Mouse (Mus musculus) embryonic facial prominence, embryonic 13.5 days (tissue): Measurements from ENCODE around the gene Tm9sf1. TPM values are rescaled to one million over a fixed set of nuclear protein-coding genes. Genes with fewer than 3 reads are reported as not detected.

ENCODE experiments used
- ATAC-seq: fragments of 200-750 bp; cut with Nextera tagmentation; 2 replicates; pipeline ENCODE4 v1.8.0; 2017; ENCODE audit warnings: low read depth; ENCODE audit not compliant: insufficient number of reproducible peaks, insufficient read depth, low FRiP score, low TSS enrichment
- H3K27ac ChIP-seq: fragments of 300-500 bp; sonication (generic); 2 replicates; pipeline ENCODE4 v1.5.1; 2015; ENCODE audit warnings: moderate library complexity, mild to moderate bottlenecking, inconsistent platforms
- H3K27me3 ChIP-seq: fragments of 300-500 bp; sonication (generic); 2 replicates; pipeline ENCODE4 v1.6.1; 2015; ENCODE audit warnings: mild to moderate bottlenecking, inconsistent platforms
- H3K36me3 ChIP-seq: fragments of 300-500 bp; sonication (generic); 2 replicates; pipeline ENCODE4 v1.6.1; 2015; ENCODE audit warnings: mild to moderate bottlenecking, inconsistent platforms
- H3K4me1 ChIP-seq: fragments of 300-500 bp; sonication (generic); 2 replicates; pipeline ENCODE4 v1.6.1; 2015; ENCODE audit warnings: inconsistent platforms
- H3K4me2 ChIP-seq: fragments of 300-500 bp; sonication (generic); 2 replicates; pipeline ENCODE4 v1.6.1; 2015; ENCODE audit warnings: moderate library complexity, mild to moderate bottlenecking, inconsistent platforms
- H3K4me3 ChIP-seq: fragments of 300-500 bp; sonication (generic); 2 replicates; pipeline ENCODE4 v1.5.1; 2015; ENCODE audit warnings: mild to moderate bottlenecking, inconsistent platforms
- H3K9ac ChIP-seq: fragments of 300-500 bp; sonication (generic); 2 replicates; pipeline ENCODE4 v1.6.1; 2015; ENCODE audit warnings: mild to moderate bottlenecking, inconsistent platforms
- H3K9me3 ChIP-seq: fragments of 300-500 bp; sonication (generic); 2 replicates; pipeline ENCODE4 v1.6.1; 2016; ENCODE audit warnings: inconsistent platforms
- WGBS: fragments of 180-500 bp; shearing (Covaris S2); methylation state at CpG from one replicate; pipeline ENCODE4 v1.1.7; 2015; ENCODE audit warnings: mixed read lengths; 5-methylcytosine and 5-hydroxymethylcytosine counted together
- polyA plus RNA-seq: library from polyadenylated mRNA; unstranded; fragments of >200 nt; fragmentation: Nextera tagmentation; extraction: Ambion mirVana; gene quantifications from 2 replicates; pipeline ENCODE4 v1.2.1, GENCODE M21; 2015

Gene Tm9sf1
- polyA plus RNA-seq: 106 and 117 TPM in 2 replicates

DNA sequence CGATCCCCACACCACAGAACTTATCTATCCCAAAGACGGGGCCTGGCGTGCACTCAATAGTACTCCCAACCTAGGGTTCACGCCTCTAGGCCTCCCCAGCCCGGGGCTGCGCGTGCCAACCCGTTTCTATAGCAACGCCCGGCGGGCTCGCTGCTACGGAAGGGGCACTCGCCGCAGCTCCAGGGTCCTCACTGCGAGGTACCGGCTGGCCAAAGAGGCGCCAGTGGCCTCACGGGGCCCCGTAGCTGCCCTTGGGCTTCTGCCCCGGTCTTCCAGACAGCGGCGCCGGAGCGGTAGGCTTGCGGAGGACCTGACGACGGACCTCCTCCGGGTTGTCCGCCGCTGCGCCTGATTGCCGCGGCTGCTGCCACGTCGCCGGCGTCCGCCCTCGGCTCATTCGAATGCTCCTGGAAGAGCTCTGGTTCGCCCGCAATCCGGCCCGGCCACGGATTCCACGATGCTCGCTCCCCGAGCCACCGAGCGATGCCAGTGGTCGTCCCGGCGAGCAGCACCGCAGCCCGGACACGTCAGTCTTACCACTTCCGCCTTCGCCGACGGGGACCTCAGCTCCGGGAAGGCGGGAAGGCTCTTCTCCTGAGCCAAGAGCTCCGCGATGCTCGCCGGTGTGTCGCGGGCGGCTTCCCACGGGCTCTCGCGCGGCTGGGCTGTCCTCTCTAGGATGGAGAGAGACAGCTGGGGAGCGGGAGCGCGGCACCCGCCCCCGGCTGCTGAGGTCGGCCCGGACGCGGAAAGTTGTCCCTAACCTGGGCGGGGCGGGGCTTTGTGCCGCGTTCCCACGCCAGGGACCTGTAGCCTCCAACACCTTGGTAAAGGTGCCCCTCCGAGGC is at the start of gene Tm9sf1:
Tm9sf1 (minus strand) TSS at position 747 of the 848 bp plus-strand sequence.
- no peaks in the 10 kb centered on the region for H3K27me3 ChIP-seq
- peaks cover 51% of the 10 kb centered on the region for H3K36me3 ChIP-seq
- H3K4me3 ChIP-seq: peak within 1 kb of the TSS; percentile 89
- H3K9me3 ChIP-seq: no peaks in the 10 kb centered on the region
- peak within 1 kb of the TSS; percentile 95 for H3K27ac ChIP-seq
- H3K4me2 ChIP-seq: peak within 1 kb of the TSS; percentile 88
- H3K9ac ChIP-seq: peak within 1 kb of the TSS; percentile 96
- peak; percentile 82 for ATAC-seq
- under 1% methylated on average over 89 of the region's 89 CpGs for WGBS
- peaks cover 20% of the 10 kb centered on the region for H3K4me1 ChIP-seq

DNA sequence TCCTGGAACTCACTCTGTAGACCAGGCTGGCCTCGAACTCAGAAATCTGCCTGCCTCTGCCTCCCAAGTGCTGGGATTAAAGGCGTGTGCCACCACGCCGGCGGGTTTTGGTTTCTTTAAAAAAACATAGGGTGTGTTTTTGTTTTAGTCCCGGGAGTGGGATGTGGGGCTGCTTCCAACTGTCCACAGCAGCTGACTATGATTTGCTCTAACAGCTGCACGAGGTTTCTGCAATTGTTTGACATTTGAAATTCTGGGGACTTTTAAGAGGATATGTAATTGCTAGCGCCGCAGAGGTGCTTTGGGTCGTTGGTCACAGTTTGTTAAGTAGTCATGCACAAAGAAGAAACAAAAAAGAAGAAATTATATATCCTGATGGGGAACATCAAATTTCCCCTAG is 45.8 kb upstream of the Tm9sf1 start:
- Histone ChIP-seq H3K4me3 (no peak overlapping the region), H3K9me3 (no peaks in the 10 kb centered on the region), H3K27ac (no peak overlapping the region), H3K27me3 (no peaks in the 10 kb centered on the region), H3K36me3 (no peaks in the 10 kb centered on the region), H3K9ac (no peak overlapping the region), H3K4me1 (no peaks in the 10 kb centered on the region), H3K4me2 (no peak overlapping the region)
- no peak for ATAC-seq
- 55% methylated on average over 10 of the region's 10 CpGs for WGBS

DNA sequence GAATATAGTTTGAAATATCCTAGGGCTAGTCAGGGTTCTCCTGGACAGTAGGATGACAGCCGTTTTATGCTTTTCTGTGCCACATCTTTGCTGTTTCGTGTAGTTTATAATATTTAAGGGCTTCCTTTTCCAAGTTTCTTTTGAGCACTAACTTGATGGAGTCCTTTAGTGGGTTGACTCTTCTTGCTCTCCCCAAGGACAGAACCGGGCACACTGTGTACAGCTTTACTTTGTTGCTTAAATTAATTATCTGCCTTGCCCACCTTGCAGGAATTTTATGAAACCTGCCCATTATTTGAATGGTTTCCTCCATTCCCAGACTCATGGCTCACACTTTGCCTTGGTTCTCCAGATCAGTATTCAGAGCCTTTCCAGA is 38.5 kb upstream of the Tm9sf1 start:
- H3K9ac ChIP-seq: peak overlapping the region; percentile 84
- no peaks in the 10 kb centered on the region for H3K27me3 ChIP-seq
- H3K4me2 ChIP-seq: peak overlapping the region; percentile 80
- 8% methylated on average over 3 of the region's 3 CpGs for WGBS
- H3K36me3 ChIP-seq: peaks cover 34% of the 10 kb centered on the region
- peaks cover 11% of the 10 kb centered on the region for H3K4me1 ChIP-seq
- H3K27ac ChIP-seq: peak overlapping the region; percentile 91
- no peaks in the 10 kb centered on the region for H3K9me3 ChIP-seq
- ATAC-seq: no peak
- peak overlapping the region; percentile 82 for H3K4me3 ChIP-seq

DNA sequence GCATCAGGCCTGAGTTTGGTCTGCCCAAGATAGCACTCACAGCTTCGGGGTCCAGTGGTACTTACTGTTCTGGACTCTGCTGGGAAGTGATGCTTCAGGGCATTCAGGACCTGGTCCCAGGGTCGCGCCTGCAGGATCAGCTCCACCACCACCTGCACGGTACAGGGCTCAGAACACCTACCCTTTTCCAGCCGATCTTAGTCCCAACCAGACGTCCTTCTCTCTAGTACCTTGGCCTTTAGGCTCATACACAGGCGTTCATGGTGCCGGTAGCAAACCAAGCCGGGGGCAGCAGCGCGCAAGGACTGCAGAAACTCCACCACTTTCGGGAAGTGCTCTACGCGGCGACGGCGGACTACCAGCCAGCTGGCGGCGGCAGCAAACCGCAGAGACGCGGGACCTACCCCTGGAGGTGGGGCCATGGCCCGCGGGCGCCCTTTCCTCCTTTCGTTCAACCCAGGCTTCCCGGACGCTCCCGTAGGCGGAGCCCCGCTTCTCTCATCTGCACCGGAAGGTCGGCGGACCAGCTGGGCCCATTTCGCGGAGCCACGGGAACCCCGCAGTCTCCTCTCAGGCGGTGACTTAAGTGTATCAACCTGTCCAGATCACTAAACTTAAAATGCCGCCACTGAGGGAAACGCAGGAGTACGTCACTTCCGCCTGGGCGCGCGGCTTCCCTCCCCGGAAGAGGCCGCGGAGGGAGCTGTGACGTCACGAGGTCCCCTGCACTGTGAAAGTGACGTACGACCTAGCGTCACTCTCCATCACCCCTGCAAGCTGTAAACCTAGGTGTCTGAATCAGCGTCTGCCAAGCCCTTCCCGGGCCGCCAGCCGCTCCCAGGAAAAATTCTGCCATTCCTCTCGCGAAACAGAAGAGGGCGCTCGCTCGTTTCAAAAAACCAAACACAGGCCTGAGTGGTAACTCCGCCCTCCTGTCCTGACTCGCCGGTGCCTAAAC is 37.8 kb upstream of the Tm9sf1 start, which contains the start of gene Tinf2:
Tinf2 (minus strand) TSS at position 661 of the 958 bp plus-strand sequence.
- H3K4me1 ChIP-seq: peaks cover 11% of the 10 kb centered on the region
- H3K27ac ChIP-seq: peak within 1 kb of the TSS; percentile 91
- peak within 1 kb of the TSS; percentile 80 for H3K4me2 ChIP-seq
- H3K9me3 ChIP-seq: no peaks in the 10 kb centered on the region
- peak; percentile 96 for ATAC-seq
- peak within 1 kb of the TSS; percentile 82 for H3K4me3 ChIP-seq
- H3K36me3 ChIP-seq: peaks cover 41% of the 10 kb centered on the region
- H3K27me3 ChIP-seq: no peaks in the 10 kb centered on the region
- peak within 1 kb of the TSS; percentile 84 for H3K9ac ChIP-seq
- under 1% methylated on average over 66 of the region's 66 CpGs for WGBS

DNA sequence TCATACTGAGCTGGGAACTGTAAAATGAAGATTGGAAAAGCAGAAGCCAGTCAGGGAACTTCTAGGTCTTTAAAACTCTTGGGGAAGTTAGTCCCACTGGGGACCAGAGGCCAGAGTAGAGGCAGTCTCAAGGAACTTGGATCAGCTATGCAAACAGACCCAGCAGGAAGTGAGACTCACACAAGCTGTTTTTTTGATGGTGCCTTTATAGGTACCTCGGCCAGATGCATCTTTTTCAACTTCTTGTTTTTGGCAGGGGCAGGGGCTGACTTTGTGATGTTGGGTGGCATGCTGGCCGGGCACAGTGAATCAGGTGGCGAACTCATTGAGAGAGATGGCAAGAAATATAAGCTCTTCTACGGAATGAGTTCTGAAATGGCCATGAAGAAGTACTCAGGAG is 34.0 kb upstream of the Tm9sf1 start:
- Histone ChIP-seq H3K4me3 (no peak overlapping the region), H3K4me2 (no peak overlapping the region), H3K4me1 (peaks cover 14% of the 10 kb centered on the region), H3K9ac (no peak overlapping the region), H3K27ac (no peak overlapping the region), H3K27me3 (no peaks in the 10 kb centered on the region), H3K36me3 (peaks cover 59% of the 10 kb centered on the region), H3K9me3 (no peaks in the 10 kb centered on the region)
- no peak for ATAC-seq
- WGBS: 85% methylated on average over 4 of the region's 4 CpGs

DNA sequence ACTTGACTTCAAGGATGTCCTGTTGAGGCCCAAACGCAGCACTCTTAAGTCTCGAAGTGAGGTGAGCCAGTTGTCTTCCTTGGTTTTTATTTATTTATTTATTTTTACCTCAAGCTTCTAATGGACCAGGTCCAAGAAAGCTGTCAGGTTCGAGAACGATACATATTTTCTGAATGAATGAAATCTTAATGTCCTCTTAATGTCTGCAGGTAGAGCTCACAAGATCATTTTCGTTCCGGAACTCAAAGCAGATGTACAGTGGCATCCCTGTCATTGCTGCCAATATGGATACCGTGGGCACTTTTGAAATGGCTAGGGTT is 29.1 kb upstream of the Tm9sf1 start:
- H3K9me3 ChIP-seq: no peaks in the 10 kb centered on the region
- WGBS: 74% methylated on average over 7 of the region's 7 CpGs
- peaks cover 15% of the 10 kb centered on the region for H3K4me1 ChIP-seq
- H3K27ac ChIP-seq: peak overlapping the region; percentile 92; the same call in 1 of the 2 replicates
- peak overlapping the region; percentile 88 for H3K4me2 ChIP-seq
- H3K4me3 ChIP-seq: peak overlapping the region; percentile 75
- ATAC-seq: no peak
- peak overlapping the region; percentile 87 for H3K9ac ChIP-seq
- peaks cover 41% of the 10 kb centered on the region for H3K36me3 ChIP-seq
- no peaks in the 10 kb centered on the region for H3K27me3 ChIP-seq

DNA sequence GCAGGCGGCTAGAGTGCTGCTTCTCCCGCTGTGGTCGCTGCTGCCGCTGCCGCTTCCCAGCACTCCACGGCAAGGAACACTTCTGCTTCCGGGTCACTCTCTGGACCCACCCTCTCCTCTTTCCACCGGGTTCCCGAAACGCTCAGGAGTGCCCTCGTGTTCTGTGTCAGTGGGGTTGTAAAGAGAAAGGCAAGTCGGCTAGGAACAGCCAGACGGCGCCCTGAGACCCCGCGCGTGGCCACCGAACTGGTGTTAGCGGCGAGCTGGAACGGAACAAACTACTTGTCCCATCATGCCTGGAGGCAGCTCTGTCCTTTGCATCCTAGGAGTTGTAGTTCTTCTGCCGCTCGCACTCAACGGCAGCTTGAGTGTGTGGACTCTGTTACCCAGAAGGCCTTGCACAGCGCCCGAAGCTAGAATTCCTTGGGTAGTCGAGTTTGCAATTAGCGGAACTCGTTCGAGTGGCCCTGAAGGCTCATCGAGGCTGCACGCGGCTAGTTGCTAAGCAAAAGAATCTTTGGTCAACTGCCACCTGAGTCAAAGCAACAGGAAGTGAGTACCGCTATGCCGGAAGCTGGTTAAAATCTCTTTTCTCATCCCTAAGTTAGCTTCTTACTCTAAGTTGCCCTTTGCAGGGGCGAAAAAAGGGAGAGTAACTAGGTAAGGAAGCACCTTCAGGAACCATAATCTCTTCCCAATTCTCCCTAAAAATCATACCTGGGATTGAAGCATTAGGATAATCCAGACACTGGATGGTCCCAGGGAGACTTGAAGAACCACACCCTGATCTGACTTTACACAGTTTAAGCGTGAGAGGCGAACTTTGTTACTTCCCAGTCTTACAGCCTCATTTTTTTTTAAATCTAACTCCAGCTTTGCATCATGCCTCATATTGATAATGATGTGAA is 28.5 kb upstream of the Tm9sf1 start, which contains the start of the genes Gmpr2 and Nedd8:
Gmpr2 (plus strand) TSS at position 109 of the 908 bp plus-strand sequence.
Nedd8 (minus strand) TSS at position 292 of the 908 bp plus-strand sequence.
- peaks cover 35% of the 10 kb centered on the region for H3K36me3 ChIP-seq
- peak; percentile 95 for ATAC-seq

DNA sequence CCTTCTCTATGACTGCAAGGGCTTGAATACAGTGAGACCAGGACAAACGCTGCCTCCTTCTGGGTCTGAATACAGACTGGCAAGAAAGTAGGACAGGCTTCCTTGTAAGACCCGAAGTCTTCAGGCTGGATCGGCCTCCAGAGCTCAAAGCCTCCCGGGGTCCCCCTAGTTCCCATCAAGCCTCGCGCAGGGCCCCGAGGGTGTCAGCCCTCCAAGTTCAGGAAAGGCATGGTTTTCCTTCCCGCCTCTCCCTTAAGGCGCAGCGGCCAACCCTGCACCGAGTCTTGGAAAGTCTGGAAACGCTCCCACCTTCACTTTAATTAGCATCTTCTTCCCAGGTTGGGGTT is 27.9 kb upstream of the Tm9sf1 start:
- peaks cover 34% of the 10 kb centered on the region for H3K36me3 ChIP-seq
- 0% methylated on average over 12 of the region's 12 CpGs for WGBS

More for the DNA sequence above, 28.5 kb upstream of the Tm9sf1 start, which contains the start of the genes Gmpr2 and Nedd8:
- peaks cover 15% of the 10 kb centered on the region for H3K4me1 ChIP-seq
- H3K9me3 ChIP-seq: no peaks in the 10 kb centered on the region
- no peaks in the 10 kb centered on the region for H3K27me3 ChIP-seq
- H3K4me2 ChIP-seq: peak within 1 kb of the TSS; percentile 88
- H3K27ac ChIP-seq: peak within 1 kb of the TSS; percentile 92
- under 1% methylated on average over 38 of the region's 38 CpGs for WGBS
- H3K4me3 ChIP-seq: peak within 1 kb of the TSS; percentile 75
- peak within 1 kb of the TSS; percentile 87 for H3K9ac ChIP-seq

DNA sequence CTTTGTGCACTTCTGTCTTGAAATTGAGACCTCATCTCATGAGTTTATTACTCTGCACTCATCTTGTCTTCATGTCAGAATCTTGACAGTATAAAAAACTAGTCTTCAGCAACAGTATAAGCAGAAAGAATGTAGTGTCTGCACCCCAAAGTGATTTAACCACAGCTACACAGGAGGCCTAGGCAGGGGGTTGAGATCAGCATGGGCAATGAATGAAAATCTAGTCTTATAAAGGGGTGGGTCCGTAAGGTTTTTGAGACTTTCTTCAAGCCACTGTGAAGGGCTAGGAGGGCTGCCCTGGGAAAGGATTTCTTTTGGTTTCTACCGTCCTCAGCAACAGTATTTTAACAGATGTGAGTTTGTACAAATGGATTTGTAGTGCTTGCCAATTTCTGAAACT is 17.0 kb upstream of the Tm9sf1 start:
- Histone ChIP-seq H3K9me3 (no peaks in the 10 kb centered on the region), H3K36me3 (peaks cover 42% of the 10 kb centered on the region), H3K9ac (peak overlapping the region; percentile 80; the same call in 1 of the 2 replicates), H3K4me1 (peaks cover 15% of the 10 kb centered on the region), H3K27ac (peak overlapping the region; percentile 81), H3K4me3 (peak overlapping the region; percentile 72), H3K4me2 (peak overlapping the region; percentile 63), H3K27me3 (no peaks in the 10 kb centered on the region)
- WGBS: 28% methylated on average over 2 of the region's 2 CpGs
- 0 out of 2 replicates have a peak, but pooled peaks have one; percentile 33 for ATAC-seq

More for the DNA sequence above, 27.9 kb upstream of the Tm9sf1 start:
- peak; percentile 54 for ATAC-seq
- Histone ChIP-seq H3K4me2 (peak overlapping the region; percentile 88), H3K4me1 (peaks cover 15% of the 10 kb centered on the region), H3K27me3 (no peaks in the 10 kb centered on the region), H3K9ac (peak overlapping the region; percentile 87), H3K4me3 (peak overlapping the region; percentile 75), H3K9me3 (no peaks in the 10 kb centered on the region), H3K27ac (peak overlapping the region; percentile 92)

DNA sequence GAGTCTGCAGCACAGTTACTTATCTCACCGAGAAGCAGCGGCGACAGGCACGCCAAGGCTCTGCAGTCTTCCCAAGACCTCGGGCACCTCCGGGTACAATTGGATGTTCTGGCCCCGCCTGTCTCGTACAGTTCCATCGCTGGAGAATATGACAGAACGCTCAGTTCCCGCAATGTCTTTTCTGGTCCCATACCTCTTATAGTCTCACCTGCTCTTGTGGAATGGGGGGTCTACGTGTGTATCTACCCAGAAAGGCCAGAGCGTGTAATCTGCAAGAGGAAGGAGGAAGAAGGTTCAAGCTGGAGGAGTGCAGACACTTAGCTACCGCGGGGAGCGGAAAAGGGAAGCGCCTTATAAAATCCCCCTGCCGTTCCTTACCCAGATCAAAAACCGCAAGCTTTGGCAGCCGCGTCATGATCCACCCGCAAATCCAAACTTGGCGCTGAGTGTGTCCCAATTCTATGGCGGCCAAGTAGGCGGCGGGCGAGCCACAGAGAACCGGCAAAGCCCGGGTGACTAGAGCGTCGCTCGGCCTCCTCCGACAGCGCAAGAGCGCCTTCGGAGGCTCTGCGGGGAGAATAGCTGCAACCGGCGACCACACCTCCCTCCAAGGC is 16.5 kb upstream of the Tm9sf1 start, which contains the start of gene Mdp1:
Mdp1 (minus strand) TSS at position 549 of the 614 bp plus-strand sequence.
- no peaks in the 10 kb centered on the region for H3K27me3 ChIP-seq
- H3K4me3 ChIP-seq: peak within 1 kb of the TSS; percentile 72
- H3K9me3 ChIP-seq: no peaks in the 10 kb centered on the region
- ATAC-seq: peak; percentile 82
- H3K27ac ChIP-seq: peak within 1 kb of the TSS; percentile 81
- under 1% methylated on average over 39 of the region's 39 CpGs for WGBS
- H3K9ac ChIP-seq: peak within 1 kb of the TSS; percentile 80
- H3K4me2 ChIP-seq: peak within 1 kb of the TSS; percentile 63
- H3K36me3 ChIP-seq: peaks cover 42% of the 10 kb centered on the region
- H3K4me1 ChIP-seq: peaks cover 15% of the 10 kb centered on the region
